Mouse (Mus musculus) heart, postnatal 25 days (tissue): ENCODE results near the gene Daam1. TPM values are rescaled to one million over a fixed set of nuclear protein-coding genes. Genes with fewer than 3 reads are reported as not detected.

ENCODE experiments used
- DNase-seq: peaks from one replicate; pipeline ENCODE4 v3.0.0; 2022; ENCODE audit warnings: low spot score
- intact Hi-C: fragments of 180-260 bp; cut with DNase I; formaldehyde crosslinking; loops from one replicate; pipeline ENCODE4 v1.15.1; 2025
- total RNA-seq, 2 experiments: library from RNA; stranded (reverse); gene quantifications; 2 replicates each; pipeline ENCODE4 v1.2.3; 2021

Daam1 gene
- total RNA-seq, 2 experiments from 2014 or later = 78.6 to 79.5 TPM

DNA sequence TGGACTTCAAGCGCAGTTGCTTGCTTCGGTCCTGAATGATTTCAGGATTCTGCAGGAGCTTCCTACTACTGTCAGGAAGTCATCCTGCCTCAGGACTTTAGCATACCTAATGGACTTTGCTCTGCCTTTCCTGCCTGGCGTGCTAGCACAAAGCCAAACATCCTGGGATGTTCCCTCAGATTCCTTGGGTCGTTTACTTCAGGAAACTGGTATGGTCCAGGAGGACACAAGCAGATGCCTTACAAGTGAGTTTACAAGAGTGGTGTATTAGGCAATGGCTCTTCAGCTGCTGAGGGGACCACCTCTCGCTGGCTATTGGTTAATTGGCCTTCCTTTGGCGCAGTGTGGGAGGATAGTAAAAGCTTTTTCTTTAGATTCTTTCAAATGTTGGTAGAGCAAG, 23.3 kb downstream of the Daam1 start:
- intact Hi-C loops = no loop called here
- DNase-seq = no peak

DNA sequence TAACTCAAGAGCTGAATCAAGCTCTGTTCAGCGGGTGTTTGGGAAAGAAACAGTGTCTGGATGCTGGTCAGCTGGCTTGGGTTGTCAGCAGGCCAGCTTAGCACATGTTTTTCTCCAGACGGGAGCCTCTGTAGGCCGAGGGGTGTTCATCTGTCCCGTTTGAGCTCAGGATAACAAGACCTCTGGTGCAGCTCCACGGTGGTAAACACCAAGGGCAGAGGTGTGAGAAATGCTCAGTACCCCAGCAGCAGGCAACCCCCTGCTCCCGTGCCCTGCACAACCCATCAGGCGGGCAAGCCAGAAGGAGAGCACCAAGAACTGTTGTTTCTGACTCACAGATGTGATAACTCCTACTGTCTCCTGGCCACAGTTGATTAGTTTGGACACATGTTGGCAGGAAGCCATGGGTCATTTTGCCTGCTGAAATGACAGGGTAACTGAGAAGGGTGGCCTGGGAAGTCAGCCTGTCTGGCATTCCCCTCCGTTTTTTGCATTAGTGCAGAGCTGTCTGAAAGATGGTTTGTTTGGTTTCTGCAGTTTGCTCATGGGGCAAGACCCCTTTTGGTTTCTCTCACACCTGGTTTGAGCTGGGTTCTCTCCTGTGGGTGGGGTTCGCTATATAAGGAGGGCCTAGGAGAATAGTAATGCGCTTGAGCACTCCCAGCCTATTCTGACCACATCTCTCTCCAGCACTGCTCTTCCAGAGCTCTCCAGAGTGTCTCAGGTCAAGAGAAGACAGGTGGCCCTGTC, 25.0 kb downstream of the Daam1 start:
- intact Hi-C loops = no loop called here
- DNase-seq = peak; percentile 54

DNA sequence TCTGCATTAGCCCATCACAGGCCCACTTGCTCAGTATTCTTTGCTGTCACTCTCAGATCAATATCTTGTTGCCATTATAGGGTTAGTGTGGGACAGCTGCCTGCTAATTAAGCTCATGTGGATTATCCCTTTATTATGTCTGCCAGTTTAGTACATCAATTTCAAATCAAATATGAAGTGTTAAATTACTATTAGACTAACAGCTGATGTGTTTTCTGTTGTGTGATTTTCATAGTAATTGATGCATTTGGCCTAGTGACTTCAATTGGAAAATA, 25.5 kb downstream of the Daam1 start:
- DNase-seq = no peak
- intact Hi-C loops = no loop called here

DNA sequence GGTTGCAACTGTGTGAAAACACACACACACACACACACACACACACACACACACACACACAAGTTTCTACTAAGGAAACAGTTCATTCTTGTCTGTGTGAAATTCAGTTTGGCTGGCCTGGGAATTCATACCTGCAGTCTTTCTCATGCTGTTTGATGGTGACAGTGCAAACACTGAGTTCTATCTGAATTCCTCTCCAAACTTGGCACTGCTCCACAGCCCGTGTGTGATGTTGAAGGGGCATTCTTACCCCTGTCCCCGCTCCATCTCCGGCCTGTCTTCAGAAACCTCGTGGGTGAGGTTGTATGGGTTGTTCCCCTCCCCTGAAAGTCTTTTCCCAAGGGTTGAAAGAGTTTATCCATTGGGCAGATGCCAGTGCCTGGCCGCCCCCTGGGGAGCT, 28.2 kb downstream of the Daam1 start:
- no peak for DNase-seq
- intact Hi-C loops = no loop called here

DNA sequence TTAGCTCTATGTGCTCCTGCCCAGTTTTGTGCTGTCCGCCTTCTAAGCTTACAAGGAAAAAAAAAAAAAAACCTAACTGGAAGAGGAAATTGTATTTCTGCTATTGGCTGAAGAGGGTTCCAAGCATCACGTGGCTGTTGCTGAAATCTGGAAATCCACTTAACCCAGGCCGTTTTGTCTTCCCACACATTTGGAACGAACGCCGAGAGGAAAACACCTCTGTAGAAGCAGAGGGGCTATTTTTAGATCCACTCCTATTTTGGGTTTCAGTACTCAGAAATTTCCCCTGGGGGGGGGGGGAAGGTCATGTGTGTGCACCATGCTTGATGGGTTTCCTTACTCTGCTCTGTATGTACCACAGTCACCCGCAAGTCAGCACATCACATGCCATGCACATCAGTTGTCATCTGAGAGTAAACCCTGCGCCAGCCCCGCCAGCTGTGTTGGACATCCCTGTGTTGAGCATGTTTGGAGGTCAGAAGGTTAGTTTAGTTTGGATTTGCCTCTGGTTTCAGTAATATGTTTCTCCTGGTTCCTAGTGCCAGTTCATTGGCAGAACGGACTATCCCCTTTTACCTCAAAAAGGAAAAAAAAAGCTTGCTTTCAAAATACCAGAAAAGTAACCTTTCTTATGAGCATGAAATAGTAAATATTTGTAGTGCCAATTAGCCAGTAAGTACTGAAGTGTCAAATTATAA, 33.1 kb downstream of the Daam1 start:
- peak; percentile 60 for DNase-seq
- intact Hi-C loops = no loop called here

DNA sequence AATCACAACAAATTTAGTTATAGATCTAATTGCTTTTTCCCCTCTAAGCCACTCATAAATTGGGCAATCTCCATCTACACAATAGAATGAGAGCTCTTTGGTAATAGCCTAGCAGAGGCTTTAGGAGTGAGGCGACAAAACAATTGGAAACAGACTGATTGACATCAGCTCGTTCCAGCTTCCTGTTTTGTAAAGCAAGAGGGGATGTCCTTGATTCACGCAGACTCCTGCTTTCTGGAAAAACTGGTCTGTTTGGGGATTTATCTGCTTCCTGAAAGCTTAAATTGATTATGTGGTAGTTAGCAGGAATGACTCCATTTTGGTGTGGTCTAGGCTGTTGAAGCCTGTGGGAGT, 33.6 kb downstream of the Daam1 start:
- DNase-seq = no peak

DNA sequence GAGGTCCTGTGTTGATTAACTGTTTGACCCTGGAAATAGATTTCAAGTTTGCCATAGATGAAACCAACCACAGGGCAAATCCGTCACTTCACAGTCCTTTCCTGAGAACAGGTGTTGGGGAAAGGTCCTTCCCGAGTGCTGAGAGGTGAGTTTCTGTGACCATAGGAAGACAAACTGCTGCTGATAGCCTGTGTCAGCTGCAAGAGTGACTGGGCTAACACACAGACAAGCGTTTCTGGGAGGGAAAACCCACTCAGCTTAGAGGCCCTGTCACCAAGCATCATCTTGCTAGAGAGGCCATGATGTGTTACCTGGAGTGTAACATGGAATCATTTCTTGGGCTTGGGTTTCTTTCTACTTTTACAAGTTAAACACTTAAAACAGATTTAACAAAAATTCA, 35.1 kb downstream of the Daam1 start:
- DNase-seq = no peak
- intact Hi-C loops = no loop called here

More for the DNA sequence above, 33.6 kb downstream of the Daam1 start:
- intact Hi-C loops = no loop called here

DNA sequence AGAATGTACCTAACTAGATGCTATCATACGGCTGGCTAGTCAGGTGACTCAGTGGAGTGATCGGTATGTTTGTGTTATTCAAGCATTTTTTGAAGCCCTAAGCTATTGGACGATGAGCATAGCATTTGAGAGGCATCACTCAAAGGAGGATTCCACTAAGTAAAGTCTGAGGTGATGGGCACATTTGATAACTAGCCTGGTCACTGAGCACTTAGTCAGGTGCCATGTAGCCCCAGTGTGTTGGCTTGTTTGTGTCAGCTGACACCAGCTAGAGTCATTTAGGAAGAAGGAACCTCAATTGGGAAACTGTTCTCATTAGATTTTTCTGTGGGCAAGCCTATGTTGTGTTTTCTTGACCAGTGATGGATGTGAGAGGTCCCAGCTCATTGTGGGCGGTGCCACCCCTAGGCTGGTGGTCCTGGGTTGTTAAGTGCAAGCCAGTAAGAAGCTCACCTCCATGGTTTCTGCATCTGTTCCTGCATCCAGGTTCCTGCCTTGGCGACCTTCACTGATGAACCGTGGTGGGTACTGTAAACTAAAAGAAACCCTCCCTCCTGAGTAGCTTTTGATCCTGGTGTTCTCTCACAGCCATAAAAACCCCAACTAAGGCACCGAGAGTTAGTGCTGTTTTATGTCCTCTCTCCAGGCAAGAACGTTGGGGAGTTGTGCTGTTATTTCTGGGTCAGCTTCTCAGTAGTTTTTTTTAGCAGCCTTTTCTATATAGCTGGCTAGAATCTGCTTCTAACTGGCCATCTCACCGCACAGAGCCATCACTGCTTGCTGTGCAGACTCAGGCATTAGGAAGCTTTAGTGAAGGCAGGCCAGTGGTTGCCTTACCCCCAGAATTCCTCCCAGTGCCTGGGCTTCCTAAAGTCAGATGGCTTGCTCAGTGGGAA, 36.7 kb downstream of the Daam1 start:
- intact Hi-C loops = no loop called here
- no peak for DNase-seq

DNA sequence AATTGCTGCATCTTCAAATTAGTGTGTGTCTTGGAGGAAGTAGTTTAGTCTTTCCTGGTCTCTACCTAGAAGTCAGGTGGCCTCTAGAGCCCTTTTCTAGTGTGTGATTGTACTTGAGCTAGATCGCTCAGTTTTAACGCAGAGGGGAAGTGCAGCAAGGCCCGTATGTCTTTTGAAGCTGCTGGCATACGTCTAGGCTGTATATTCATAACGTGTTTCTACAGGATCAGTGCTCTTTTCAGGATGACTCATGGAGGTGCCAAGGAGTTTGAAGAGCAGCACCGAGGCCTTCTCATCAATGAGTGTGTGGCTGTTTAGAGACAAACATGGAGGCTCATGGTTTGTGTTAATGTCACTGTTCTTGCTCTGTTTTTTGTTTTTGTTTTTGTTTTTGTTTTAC, 39.8 kb downstream of the Daam1 start:
- no peak for DNase-seq
- intact Hi-C loops = no loop called here

DNA sequence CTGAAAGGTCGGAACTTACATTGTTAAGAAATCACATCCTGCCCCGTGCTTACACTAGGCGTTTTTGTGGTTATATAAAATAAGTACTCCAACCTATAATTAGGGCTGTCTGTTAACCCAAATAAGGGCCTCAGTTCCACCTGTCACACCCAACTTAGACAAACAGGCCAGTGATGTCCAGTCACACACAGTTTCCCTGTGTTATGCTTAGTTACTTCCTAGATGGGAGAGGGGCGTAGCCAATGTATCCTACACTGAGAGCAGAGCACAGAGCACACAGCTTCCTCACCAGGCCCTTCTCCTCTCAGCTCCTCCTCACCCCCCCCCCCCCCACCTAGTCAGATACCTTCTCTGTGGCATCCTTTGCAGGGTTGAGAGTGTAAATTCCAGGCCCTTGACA, 41.5 kb downstream of the Daam1 start:
- intact Hi-C loops = no loop called here
- no peak for DNase-seq

DNA sequence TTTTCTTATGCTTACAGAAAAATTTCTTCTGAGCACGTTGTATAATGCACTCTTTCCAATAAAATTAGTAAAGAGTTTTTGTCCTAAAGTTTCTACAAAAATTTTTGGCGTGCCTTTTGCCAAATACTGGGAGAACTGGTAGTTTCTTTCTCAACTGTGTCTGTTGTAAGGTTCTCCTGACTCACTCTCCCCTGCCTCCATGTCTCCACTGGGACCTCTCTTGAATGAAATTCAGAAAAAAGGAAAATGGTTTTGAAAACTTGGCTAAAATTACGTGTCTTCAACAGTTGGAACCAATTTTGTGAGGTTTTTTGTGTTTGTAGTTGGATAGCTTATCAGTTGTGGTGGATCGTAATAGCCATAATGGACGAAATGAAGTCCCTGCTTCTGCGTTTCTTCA, 43.7 kb downstream of the Daam1 start:
- intact Hi-C loops = no loop called here
- no peak for DNase-seq

DNA sequence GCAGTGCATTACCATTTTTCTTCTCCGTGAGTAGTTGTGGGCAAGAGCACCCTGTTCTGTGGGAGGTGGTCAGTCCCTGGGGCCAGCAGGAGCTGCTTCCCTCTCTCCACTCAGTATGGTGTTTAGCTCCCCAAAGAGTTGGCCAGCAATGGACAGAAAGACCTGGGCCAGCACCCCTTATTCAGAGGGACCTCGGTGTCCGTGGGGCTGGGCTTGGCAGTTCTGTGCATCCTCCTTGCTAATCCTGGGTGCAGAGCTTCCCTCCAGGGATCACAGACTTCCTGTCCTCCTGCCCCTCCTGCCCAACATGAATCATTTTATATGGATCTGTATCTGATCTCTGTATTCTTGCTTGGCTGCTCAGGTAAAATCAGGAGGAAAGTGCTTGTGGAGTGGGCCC, 44.1 kb downstream of the Daam1 start:
- intact Hi-C loops = no loop called here
- DNase-seq = no peak

DNA sequence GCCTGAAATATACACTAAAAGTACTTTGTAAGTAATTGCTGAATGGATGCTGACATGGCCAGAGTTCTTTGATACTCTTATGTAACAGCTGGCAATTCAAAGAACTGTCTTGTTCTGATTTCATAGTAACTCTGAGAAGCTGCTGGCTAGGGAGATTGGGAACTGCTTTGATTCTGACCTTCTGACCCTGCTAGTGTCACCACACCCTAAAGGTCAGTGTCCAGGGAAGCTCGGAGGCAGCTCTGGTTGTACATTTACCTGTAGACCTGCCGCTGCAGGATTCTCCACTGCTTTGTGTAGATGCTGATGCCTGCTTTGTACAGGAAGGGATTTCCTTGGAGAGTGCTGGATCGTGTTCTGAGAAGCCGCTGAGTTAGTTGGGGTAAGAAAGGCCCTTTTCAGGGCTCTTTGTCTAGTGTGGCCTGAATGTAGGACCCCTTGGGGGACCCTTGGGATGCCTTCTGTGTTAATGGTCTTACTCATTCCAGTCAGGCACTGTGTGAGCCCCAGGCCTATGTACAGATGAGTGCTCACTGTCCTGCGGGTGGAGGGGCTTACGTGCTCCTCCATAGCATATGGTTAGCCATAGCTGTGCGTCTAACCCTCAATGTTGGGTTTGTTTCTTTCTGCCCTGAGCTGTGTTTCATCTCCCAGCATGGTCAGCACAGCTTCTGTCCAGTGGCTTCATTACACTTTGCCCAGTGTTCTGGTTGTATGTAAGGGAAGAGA, 45.0 kb downstream of the Daam1 start:
- no peak for DNase-seq
- intact Hi-C loops = no loop called here

DNA sequence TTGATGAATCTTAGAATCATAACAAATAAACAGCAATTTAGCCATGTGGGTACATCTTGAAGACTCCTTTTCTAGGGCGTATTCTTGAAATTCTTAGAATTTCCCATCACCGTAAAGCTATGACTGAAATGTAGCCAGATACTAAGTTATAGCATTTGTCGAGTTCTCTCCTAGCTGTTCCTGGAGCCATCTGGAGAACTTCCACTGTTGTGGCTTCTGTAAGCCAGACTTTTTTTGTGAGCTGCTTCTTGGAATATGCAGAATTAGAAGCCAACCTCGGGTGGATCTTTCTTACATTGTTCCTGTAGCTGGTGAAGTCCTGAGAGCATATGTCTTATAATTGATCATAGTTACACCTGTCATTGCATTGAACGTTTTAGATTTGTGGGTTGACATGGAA, 50.1 kb downstream of the Daam1 start:
- no peak for DNase-seq
- intact Hi-C loops = loop anchor here (10.0 kb wide), 1 partner anchor 1464 kb away; no protein-coding TSS in a partner anchor

DNA sequence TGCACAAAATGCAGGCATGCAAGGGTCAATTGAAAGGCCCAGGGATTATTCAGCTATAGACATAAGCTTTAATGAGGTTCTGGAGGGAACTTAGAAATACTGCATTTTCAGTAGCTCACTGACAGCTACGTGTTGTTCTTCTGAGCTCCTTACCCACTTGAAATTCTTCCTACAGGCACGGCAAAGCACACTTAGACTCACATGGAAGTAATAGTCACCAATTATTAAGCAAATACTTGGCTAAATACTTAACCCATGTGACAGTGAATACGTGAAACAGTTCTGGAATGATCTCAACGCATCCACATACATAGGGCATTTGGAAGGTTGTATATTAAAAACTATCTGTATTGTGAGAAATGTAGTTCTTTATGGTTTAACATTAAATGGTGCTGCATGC, 50.6 kb downstream of the Daam1 start:
- no peak for DNase-seq

DNA sequence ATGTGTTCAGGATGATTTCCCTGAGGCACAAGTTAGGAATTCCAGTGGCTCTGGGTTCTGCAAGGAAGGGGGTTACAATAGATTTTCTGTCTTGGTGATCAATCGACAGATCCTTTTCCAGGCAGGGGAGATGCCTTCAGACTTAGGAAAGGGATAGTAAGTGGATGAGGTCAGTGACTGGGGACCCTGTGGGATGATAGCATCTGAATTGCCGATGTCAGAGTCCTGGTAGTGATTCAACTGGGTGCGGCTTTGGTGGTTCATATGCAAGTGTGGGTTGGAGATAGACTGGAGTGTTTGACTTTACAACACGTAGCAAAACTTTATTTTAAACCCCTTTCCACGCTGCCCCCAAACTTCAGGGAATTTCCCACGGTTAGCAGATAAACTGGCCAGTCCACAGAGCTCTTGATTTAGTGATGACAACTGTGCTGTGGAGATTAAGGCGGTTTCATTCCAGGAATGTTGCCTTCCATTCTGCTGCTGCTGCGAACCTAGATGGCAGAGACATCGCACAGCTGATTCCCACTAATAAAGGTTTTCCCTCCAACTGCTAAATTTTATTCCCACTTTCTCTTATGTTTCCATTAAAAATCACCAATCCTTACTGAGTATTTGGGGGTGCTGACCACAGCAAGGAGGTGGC, 52.3 kb downstream of the Daam1 start:
- intact Hi-C loops = loop anchor here (10.0 kb wide), 1 partner anchor 1462 kb away; no protein-coding TSS in a partner anchor
- DNase-seq = no peak

More for the DNA sequence above, 50.6 kb downstream of the Daam1 start:
- intact Hi-C loops = loop anchor here (10.0 kb wide), 1 partner anchor 1463 kb away; no protein-coding TSS in a partner anchor

DNA sequence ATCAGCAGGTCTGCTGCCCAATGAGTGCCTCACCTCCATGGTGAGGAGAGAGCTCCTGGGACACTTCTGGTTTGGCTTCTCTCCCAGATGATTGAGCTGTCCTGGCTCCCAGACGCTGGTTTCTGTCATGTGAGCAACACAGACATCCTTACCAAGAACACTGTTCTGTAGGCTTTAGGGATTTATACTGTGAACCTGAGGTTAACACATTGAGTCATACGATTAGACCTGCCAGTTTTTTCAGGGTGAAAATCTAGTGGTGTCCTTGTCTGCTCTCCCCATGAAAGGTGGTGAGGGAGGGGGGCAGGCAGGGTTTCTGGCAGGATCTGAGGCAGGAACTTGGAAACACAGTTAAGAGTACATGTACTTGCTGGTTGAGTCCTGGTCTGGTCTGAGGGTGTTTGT, 54.3 kb downstream of the Daam1 start:
- intact Hi-C loops = loop anchor here (1.0 to 10.0 kb wide), 2 partner anchors 53 to 1460 kb away; no protein-coding TSS in a partner anchor
- peak; percentile 37 for DNase-seq

DNA sequence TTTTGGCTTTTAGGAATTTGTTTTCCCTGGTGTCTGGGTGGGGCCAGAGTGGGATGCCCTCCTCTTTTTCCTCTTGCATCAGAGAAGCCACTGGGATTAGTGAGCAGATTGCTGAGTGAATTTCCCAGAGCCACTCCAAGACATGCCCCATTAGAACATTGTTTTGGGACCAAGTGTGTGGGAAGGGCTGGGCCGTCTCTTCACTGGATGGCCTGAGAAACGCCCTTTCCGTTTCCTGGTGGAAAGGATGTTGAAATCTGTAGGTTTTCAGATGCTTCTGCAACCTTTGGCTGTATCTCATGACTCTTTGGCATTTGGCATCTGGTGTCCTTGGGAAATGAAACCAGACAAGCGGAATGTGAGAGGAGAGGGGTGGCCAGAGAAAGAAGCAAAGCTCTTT, 54.8 kb downstream of the Daam1 start:
- intact Hi-C loops = loop anchor here (1.0 to 10.0 kb wide), 2 partner anchors 53 to 1459 kb away; no protein-coding TSS in a partner anchor
- peak; percentile 67 for DNase-seq

DNA sequence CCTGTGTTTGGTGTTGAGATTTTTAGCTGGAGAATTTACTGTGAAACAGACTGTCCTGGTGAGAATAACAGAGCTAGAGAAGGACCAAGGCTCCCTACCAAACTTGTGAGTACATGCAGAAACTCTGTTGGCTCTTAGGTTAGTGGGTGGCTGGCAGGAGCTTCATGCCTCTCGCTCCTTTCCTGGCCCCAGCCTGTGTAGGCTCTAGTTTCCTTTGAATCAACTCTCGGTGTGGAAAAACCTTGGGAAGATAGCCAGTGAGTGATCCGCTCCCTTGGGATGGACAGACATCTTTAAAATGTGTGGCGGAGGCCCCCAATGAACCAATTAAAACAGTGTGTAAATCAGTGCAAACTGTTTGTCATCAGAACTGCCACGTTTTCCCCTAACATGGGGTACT, 55.5 kb downstream of the Daam1 start:
- intact Hi-C loops = loop anchor here (10.0 kb wide), 1 partner anchor 1458 kb away; no protein-coding TSS in a partner anchor

More for the DNA sequence above, 55.5 kb downstream of the Daam1 start:
- DNase-seq = no peak
